Mouse (Mus musculus) liver, postnatal 0 days (tissue): ENCODE measurements around the gene Il20ra.

Experiments
- CTCF ChIP-seq: sonication (generic); IDR thresholded peaks from 2 replicates; pipeline ENCODE4 v1.5.1; 2016; ENCODE audit warnings: antibody characterized with exemption, low read depth
- EP300 ChIP-seq: IDR thresholded peaks from 2 replicates; pipeline ENCODE4 v1.6.1; 2016; ENCODE audit warnings: antibody characterized with exemption, low read depth, mild to moderate bottlenecking

DNA sequence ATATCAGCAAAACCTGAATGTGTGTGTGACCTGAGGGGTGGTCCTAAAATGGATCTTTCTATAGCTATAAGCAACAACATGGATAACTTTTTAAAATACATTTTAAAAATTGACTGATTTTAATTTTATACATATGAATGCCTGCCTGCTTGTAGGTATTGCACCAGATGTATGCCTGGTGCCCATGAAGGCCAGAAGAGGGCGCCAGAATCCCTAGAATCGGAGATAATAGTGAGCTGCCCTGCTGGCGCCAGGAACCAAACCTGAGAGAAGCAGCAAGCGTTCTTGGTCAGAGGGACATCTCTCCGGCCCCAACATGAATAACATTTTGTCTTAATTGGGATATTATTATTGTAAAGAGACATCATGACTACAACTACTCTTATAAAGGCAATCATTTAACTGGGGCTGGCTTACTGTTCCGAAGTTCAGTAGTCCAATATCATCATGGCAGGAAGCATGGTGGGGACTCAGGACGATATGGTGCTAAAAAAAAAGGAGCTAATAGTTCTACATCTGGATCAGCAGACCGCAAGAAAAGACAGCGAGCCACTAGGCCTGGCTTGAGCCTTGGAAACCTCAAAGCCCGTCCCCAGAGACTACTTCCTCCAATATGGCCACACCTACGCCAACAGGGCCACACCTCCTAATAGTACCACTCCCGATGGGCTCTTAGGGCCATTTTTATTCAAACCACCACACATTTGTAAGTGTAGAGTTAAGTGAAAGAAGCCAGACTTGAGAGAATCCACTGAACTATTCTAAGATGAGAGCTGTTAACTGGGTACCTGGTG, 3.9 kb upstream of the Il20ra start:
- TF ChIP-seq CTCF: peak; percentile 72
- no peak for TF ChIP-seq EP300
